Mouse (Mus musculus) erythroblast, embryonic 14.5 days (primary cell): Measurements from ENCODE around the gene Tmem38b. TPM values are rescaled to one million over a fixed set of nuclear protein-coding genes. Genes with fewer than 3 reads are reported as not detected.

Source experiments
- H3K27me3 ChIP-seq: 2 replicates; pipeline ENCODE4 v1.6.1; 2012; ENCODE audit warnings: inconsistent platforms; ENCODE audit not compliant: control insufficient read depth
- H3K36me3 ChIP-seq: 2 replicates; pipeline ENCODE4 v1.6.1; 2012; ENCODE audit warnings: mild to moderate bottlenecking, inconsistent platforms; ENCODE audit not compliant: control insufficient read depth
- H3K4me1 ChIP-seq: 2 replicates; pipeline ENCODE4 v1.6.1; 2012; ENCODE audit warnings: inconsistent platforms; ENCODE audit not compliant: control insufficient read depth
- H3K4me3 ChIP-seq: replicated peaks from 2 replicates; pipeline ENCODE3; 2012; ENCODE audit warnings: moderate library complexity, mild to moderate bottlenecking, inconsistent platforms
- H3K9me3 ChIP-seq: 2 replicates; pipeline ENCODE4 v1.6.1; 2012; ENCODE audit warnings: low read length, inconsistent platforms, mixed read lengths; ENCODE audit not compliant: control insufficient read depth
- GATA1 ChIP-seq: IDR thresholded peaks from 2 replicates; pipeline ENCODE4 v1.6.1; 2012; ENCODE audit warnings: low read length, inconsistent platforms, mixed read lengths
- TAL1 ChIP-seq: IDR thresholded peaks from 3 replicates; pipeline ENCODE4 v1.6.1; 2012; ENCODE audit warnings: low read length, inconsistent platforms, mixed read lengths
- polyA plus RNA-seq: library from polyadenylated mRNA; stranded (reverse); fragments of >175 nt; gene quantifications from 2 replicates; pipeline ENCODE4 v1.2.3, GENCODE M21; 2012

The Tmem38b gene
- polyA plus RNA-seq, 1 experiment = 0.02 TPM

DNA sequence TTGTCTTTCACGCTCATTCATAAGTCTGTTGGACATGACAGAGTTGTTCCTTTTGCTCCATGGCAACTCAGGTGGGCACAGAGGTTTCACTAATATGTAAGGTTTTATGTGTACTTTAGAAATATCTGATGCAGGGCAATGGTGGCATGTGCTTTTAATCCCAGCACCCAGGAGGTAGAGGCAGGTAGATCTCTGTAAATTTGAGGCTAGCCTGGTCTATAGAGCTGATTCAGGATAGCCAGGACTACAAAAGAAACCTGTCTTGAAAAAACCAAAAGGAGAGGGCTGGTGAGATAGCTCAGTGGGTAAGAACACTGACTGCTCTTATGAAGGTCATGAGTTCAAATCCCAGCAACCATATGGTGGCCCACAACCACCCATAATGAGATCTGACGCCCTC is 20.5 kb downstream of the Tmem38b start:
- Histone ChIP-seq H3K36me3 (no peaks in the 10 kb centered on the region), H3K4me1 (no peaks in the 10 kb centered on the region), H3K9me3 (no peaks in the 10 kb centered on the region), H3K4me3 (no peak overlapping the region), H3K27me3 (no peaks in the 10 kb centered on the region)
- TF ChIP-seq TAL1 (no peak), GATA1 (no peak)

DNA sequence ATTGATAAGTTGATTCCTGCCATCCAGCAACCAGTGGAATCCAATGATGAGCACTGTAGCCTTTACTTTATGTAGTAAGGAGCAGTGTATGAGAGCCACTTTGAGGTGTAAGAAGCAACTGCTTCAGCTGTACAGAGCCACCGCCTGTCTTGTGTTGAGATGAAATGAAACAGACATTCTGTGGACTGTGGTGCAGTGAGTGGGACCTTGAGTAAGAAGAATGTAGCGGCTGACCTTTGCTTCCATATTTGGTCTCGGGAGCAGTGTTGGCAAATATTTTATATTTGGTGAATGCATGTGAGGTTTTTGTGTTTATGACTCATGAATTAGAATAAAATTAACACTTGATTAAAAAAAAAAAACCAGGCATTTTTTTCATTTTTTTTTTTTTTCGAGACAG is 21.7 kb downstream of the Tmem38b start:
- TF ChIP-seq TAL1 (no peak), GATA1 (no peak)
- Histone ChIP-seq H3K36me3 (no peaks in the 10 kb centered on the region), H3K9me3 (no peaks in the 10 kb centered on the region), H3K27me3 (no peaks in the 10 kb centered on the region), H3K4me1 (no peaks in the 10 kb centered on the region), H3K4me3 (no peak overlapping the region)

DNA sequence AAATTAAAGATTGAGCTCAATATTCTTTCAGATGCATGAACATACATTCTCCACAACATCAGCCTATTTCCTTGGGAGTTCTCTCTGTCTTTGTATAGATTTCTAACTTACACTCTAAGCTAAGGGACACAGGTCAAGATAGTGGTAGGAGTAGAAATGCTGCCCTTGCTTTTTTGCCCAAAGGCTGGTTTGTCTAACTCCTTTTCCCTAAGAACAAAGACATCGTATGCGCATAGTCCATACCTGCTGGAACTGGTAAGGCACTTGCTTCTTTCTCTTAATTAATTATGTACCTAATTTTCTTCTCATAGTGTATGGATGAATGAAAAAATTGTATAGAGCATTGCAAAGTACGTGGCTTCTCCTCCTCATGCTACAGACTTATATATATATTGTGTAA is 22.5 kb downstream of the Tmem38b start:
- no peaks in the 10 kb centered on the region for H3K4me1 ChIP-seq
- TF ChIP-seq GATA1 (no peak), TAL1 (no peak)
- H3K36me3 ChIP-seq = no peaks in the 10 kb centered on the region
- H3K4me3 ChIP-seq = no peak overlapping the region
- H3K27me3 ChIP-seq = no peaks in the 10 kb centered on the region
- H3K9me3 ChIP-seq = no peaks in the 10 kb centered on the region

DNA sequence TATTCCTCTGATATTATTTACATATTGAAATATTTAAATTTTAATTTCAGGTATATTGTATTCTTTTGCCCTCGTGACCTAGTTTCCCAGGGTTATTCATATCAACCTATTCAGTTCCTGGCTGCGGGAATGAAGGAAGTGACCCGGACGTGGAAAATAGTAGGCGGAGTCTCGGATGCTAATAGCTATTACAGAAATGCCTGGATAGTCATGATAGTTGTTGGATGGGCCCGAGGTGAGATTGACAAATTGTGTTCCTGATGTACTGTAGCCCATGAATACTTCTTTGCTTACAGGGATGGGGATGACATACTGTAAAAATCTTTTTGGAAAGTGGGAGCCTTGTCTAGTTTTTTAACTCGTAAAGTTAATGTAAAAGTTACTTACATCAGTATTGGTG is 23.0 kb downstream of the Tmem38b start:
- Histone ChIP-seq H3K9me3 (no peaks in the 10 kb centered on the region), H3K36me3 (no peaks in the 10 kb centered on the region), H3K27me3 (no peaks in the 10 kb centered on the region), H3K4me3 (no peak overlapping the region), H3K4me1 (no peaks in the 10 kb centered on the region)
- TF ChIP-seq TAL1 = no peak
- TF ChIP-seq GATA1 = no peak

DNA sequence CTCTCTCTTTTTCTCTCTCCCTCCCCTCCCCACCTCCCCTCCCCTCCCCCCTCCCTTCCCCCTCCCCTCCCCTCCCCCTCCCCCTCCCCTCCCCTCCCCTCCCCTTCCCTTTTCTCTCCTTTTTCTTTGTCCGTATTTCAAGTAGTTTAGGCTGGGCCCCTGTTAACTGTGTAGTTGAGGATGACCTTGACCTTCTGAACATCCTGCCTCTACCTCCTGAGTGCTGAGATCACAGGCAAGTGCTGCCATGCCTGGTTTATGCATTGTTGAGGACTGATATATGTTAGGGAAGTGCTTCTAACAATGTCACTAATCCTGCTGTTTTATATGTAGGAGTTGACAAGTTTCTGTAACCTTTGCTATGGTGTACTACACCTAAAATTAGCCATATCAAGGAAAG is 24.0 kb downstream of the Tmem38b start:
- Histone ChIP-seq H3K9me3 (no peaks in the 10 kb centered on the region), H3K36me3 (no peaks in the 10 kb centered on the region), H3K27me3 (no peaks in the 10 kb centered on the region), H3K4me3 (no peak overlapping the region), H3K4me1 (no peaks in the 10 kb centered on the region)
- TF ChIP-seq GATA1 = no peak
- no peak for TF ChIP-seq TAL1

DNA sequence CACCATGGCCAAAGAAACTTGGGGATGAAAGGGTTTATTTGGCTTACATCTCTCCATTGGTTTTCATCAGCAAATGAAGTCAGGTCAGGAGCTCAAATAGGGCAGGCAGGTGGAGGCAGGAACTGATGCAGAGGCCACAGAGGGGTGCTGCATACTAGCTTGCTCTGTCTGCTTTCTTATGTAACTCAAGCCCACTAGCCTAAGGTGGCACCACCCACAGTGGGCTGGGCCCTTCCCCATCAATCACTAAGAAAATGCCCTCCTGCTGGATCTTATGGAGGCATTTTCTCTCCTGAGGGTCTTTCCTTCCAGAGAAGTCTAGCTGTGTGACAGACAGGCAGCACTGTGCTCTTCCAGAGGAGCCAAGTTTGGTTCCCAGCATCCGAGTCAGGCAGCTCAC is 27.5 kb downstream of the Tmem38b start:
- Histone ChIP-seq H3K9me3 (no peaks in the 10 kb centered on the region), H3K36me3 (no peaks in the 10 kb centered on the region), H3K27me3 (no peaks in the 10 kb centered on the region), H3K4me3 (no peak overlapping the region), H3K4me1 (no peaks in the 10 kb centered on the region)
- TF ChIP-seq TAL1 (no peak), GATA1 (no peak)

DNA sequence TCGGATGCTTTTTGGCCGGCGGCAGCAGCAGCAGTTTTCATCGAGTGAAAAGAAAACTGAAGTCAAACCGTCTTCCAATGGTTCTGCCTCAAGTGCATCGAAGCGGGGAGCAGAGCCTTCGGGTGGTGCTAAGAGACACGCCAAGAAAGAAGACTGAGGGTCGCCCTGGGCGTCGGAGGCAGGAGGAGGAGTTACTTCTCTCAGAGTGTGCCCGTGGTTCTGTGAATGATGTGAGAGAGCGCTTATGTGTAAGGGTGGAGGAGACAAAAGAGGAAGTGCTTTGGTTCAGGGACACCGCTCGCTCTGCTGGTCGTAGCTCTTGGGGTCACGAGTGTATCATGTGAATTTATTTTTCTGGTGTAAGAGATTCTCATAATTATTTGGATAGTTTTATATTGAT is 34.1 kb downstream of the Tmem38b start:
- H3K4me1 ChIP-seq = no peaks in the 10 kb centered on the region
- H3K4me3 ChIP-seq = no peak overlapping the region
- TF ChIP-seq GATA1 = no peak
- TF ChIP-seq TAL1 = no peak
- H3K27me3 ChIP-seq = no peaks in the 10 kb centered on the region
- no peaks in the 10 kb centered on the region for H3K9me3 ChIP-seq
- no peaks in the 10 kb centered on the region for H3K36me3 ChIP-seq

DNA sequence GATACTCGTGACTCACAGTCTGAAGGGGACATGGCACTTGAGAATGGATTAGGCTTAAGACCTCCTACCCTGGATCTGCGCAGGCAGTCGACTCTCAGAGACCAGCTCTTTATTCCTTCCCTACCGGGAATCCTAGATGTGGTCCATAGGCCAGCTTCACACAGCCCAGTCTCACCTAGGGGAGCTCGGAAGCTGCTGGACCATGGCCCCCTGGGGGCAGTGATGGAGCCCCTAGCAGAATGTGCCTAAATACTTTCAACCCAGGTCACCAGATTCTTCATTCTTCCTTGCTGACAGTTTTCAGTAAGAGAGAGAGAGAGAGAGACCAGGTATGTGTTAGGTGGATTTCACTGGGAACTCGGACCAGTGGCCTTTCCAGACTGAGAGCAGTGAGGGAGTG is 36.3 kb downstream of the Tmem38b start:
- H3K4me1 ChIP-seq = no peaks in the 10 kb centered on the region
- H3K9me3 ChIP-seq = no peaks in the 10 kb centered on the region
- no peaks in the 10 kb centered on the region for H3K27me3 ChIP-seq
- no peak for TF ChIP-seq GATA1
- no peak for TF ChIP-seq TAL1
- no peaks in the 10 kb centered on the region for H3K36me3 ChIP-seq
- H3K4me3 ChIP-seq = no peak overlapping the region

DNA sequence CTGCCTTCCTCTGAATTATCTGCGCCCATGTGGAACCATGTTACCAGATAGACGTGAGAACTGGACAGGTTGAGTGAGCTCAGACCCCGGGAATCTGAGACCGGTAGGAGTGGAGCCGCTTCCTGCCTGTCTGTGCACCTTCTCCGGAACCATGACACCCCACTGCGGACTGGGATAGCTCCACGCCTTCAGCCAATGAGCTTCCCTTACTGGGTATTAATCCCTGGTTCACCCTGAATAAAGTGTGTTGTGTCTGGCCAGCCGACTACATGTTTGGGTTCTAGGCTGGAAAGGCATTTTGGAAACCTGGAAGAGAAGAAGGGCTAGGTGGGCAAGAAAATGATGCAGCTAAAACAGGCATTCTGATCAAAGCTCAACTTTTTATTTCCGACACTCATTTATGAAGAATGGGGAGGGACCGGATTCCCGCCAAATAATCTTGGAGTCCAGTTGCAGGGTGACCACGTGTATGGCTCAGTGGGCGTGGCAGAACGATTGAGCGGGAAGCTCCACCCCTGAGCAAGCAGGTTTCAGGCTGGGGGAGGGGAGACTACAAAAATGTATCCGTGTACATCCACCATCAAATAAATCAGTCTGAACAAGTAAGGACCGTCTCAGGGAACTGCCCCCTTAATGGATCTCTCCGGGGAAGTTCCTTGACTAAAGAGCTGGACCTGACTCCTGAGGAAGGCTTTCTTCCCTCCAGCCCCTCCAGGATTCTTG is 38.4 kb downstream of the Tmem38b start:
- TF ChIP-seq GATA1 = no peak
- TF ChIP-seq TAL1 = no peak
- no peak overlapping the region for H3K4me3 ChIP-seq
- H3K36me3 ChIP-seq = no peaks in the 10 kb centered on the region
- H3K9me3 ChIP-seq = no peaks in the 10 kb centered on the region
- H3K4me1 ChIP-seq = no peaks in the 10 kb centered on the region
- no peaks in the 10 kb centered on the region for H3K27me3 ChIP-seq

DNA sequence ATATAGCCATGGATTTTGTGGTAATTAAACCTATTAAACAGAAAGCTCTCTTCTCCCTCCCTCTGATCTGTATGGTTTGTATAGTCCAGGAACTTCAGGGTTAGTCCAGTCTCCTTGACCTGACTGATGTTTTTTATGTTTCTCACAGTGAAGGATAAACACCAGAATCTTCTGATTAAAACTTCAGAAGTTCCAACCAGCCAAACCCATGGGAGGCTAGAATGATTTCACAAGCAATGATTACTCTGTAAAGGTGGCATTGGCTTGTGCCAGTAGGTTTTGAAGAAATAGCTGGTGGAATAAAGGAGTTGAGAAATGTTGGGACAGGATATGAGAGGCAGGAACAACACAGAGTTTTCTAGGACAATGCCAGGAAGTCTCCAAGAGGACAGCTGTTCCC is 40.6 kb downstream of the Tmem38b start:
- no peaks in the 10 kb centered on the region for H3K27me3 ChIP-seq
- no peak for TF ChIP-seq GATA1
- TF ChIP-seq TAL1 = no peak
- H3K4me1 ChIP-seq = no peaks in the 10 kb centered on the region
- H3K9me3 ChIP-seq = no peaks in the 10 kb centered on the region
- H3K4me3 ChIP-seq = no peak overlapping the region
- no peaks in the 10 kb centered on the region for H3K36me3 ChIP-seq
